Mouse (Mus musculus): ENCODE results near the gene Cse1l.

The Cse1l gene

GRCm38 (mm10) chr2:166903719-166904282, 2.0 kb upstream of the Cse1l start:
- DNase-seq: no peak

DNA sequence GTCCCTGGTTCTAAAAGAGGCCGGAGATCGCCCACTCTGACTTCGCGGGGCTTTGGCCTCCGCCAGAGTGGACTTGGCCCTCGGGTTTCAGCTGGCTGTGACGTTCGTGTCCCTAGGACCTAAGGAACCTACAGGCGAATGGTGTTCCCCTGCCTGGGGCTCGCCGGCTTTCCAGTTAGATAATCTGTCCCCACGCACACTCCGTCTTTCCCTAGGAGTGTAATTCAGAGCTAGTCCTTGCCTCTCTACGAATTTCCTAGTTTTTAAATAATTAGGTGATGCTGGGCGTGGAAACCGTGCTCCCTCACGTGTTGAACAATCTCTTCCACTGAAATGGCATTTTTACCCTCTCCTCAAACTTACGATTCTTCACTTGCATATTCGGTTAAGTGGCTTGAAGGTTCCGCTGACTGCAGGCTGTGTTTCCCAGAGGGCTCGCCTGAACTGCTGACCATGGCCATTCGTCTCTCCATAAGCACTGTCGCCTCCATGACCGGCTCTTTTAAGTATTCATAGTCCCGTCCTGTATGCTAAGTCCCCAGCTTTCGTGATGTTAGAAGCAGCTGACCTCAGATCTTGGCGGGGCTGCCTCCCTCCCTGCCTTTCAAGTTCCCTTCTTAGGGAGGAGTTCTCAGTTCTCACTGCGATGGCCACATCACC, 813 bp downstream of the Cse1l start:
- DNase-seq: no peak

DNA sequence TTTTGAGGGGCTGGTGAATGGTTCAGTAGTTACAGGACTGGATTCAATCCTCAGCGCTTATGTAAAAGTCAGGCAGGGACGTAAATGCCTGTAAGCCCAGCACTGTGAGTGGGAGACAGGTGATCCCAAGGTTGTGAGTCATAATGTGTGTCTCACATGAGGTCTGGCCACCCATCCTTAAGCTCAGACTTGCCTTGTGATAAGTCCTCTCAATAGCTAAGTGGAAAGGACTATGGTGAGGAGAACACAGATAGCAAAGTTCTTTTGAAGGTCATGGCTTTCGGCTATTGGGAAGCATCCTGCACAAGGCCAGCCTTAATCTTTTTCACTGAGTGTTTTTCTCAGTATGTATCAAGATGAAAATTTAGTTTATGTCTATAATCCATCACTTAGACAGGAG, 3.9 kb downstream of the Cse1l start:
- DNase-seq: no peak

- DNase-seq: no peak
Measured at GRCm38 (mm10) chr2:166910536-166910935, 4.7 kb downstream of the Cse1l start.

- DNase-seq: no peak
Measured at GRCm38 (mm10) chr2:166923971-166924370, 18.1 kb downstream of the Cse1l start.

- no peak for DNase-seq
Measured at GRCm38 (mm10) chr2:166933943-166934342, 28.1 kb downstream of the Cse1l start.

GRCm38 (mm10) chr2:166934416-166934815, 28.6 kb downstream of the Cse1l start:
- peak in 1 of 2 experiments; percentile 22 for DNase-seq

DNA sequence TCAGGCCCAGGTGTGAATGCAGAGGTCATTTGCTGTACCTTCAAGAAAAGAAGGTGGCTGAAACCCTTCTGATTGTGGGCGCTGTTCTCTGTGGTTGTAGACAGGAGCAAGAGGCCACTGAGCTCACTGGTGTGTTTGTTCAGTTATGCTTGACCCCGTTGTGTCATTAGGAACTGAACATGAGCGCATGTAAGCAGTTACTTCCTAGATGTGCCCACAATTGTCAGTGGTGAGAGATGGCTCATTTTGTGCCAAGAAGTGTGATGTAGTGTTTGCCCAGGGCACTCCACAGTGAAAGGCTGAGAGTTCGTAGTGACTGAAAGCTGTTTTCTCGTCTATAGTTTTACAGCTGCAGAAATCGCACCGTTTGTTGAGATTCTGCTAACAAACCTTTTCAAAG, 29.7 kb downstream of the Cse1l start:
- DNase-seq: no peak

GRCm38 (mm10) chr2:166936166-166936565, 30.3 kb downstream of the Cse1l start:
- peak in 1 of 2 experiments; percentile 57 for DNase-seq

- DNase-seq: no peak
Measured at GRCm38 (mm10) chr2:166943146-166943545, 37.3 kb downstream of the Cse1l start.

DNA sequence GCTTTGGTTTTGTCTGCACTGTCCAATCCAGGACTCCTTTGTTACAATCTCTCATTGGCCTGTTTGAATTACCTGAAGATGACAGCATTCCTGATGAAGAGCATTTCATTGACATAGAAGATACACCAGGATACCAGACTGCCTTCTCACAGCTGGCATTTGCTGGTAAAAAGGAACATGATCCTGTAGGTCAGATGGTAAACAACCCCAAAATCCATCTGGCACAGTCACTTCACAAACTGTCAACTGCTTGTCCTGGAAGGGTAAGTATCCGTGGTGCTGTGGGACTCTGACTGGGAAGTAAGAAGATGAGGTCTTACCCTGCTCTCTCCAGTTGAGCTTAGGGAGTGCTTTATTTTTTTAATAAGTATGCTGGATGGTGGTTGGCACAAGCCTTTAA, 38.5 kb downstream of the Cse1l start:
- no peak for DNase-seq

- no peak for DNase-seq
Measured at GRCm38 (mm10) chr2:166945456-166945855, 39.6 kb downstream of the Cse1l start.

GRCm38 (mm10) chr2:166948246-166948645, 42.4 kb downstream of the Cse1l start:
- DNase-seq: no peak

- no peak for DNase-seq
Measured at GRCm38 (mm10) chr2:166948936-166949335, 43.1 kb downstream of the Cse1l start.

DNA sequence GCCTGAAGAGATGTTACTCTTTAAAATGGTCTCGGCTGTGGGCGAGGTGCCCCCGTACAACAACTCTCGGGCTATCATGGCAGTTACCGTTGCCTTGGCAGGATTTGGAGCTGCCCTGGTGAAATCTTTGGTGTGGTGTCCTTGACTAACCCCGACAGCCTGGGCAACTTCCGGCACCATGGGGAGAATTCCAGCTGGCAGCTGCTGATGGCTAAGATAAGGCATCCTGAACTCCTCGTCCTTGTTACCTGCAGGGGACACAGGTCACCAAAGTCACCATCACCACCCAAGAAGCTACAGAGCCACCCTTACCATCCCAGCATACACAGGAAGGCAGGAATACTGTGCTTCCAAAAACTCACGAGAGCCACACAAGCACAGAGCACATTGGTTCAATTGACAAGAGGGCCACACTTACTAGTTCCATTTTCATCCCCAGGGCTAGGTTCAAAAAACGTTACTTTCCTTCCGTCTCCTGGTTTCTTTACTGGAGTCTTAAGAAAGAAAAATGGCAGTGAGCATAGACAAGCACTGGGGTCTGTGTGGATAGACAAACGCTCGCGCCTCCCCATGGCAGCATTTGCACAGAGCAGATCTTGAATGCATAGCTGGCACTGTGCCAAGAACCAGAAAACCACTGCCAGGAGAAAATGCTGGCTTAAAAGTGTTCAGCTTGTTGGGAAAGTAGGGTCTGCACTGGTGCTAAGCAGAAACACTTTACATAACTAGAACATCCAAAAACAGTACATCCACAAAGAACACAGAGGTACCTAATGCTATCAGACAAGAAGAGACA, 45.2 kb downstream of the Cse1l start:
- peak; percentile 47 to 56 for DNase-seq

- no peak for DNase-seq
Measured at GRCm38 (mm10) chr2:166952151-166952550, 46.3 kb downstream of the Cse1l start.

DNA sequence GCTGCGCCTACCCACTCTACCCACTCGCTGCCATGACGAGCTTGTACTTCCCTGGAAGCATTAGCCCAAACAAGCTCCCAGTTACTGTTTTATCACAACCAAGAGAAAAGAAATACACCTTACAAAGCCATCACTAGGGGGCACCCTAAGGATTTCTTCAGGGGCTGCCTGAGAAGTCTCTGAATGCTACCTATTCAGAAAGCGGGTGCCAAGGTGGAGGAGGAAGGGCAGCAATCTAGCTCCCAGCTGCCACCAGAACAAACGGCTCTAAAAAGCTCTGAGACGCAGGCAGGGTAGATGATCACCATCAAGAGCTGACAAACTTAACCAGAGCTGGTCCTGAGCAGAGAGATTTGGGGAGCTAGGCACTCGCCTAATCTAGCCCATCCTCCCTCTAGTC, 51.0 kb downstream of the Cse1l start:
- DNase-seq: peak; percentile 55 to 73

DNA sequence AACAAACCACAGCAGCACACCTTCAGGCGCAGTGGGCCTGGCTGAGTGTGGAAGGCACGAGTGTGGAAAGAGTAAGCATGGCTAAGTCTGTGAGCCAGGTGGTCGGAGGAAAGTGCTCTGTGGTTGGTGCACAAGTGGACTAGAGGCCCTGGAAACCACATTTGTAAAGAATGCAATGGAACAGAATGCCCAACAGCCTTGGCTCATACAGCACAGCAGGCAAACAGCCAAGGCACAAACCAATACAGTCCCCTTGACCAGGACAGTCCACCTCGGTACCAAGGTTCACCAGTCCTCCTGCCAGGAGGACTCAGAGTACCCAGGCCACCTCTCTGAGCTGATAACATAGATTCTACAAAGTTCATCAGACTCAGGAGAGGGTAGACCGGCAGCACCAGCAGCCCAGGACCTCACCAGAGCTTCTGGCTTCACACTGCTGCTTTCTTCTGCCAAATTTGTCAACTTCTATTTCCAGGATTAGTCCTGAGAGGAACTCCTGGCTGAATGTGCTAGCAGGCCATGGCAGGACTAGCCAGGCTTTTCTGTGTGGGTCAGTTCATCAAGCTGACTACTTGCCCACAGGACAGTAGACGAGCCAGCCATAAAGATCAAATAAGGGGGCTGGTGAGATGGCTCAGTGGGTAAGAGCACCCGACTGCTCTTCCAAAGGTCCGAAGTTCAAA, 54.9 kb downstream of the Cse1l start:
- DNase-seq: peak; percentile 30 to 39

- DNase-seq: no peak
Measured at GRCm38 (mm10) chr2:166963257-166963656, 57.4 kb downstream of the Cse1l start.

GRCm38 (mm10) chr2:166964773-166965172, 58.9 kb downstream of the Cse1l start:
- DNase-seq: no peak

DNA sequence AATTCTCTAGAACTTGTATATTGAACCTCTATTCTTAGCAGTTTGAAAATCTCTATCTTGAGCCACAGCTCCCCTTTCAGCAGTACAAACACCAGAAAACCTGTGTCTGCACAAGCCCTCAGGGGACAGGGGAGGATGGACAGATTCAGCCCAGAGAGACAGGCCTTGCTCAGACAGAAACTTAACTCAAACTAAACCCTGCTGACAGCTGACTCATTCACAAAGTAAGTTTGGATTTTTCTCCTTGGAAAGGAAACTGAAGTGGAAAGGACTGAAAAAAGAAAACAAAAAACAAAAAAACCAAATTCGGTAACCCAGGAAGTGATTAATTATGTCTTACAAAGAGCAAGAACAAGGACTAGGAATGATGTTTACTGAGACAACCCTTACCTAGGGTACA, 67.3 kb downstream of the Cse1l start:
- DNase-seq: no peak

- DNase-seq: no peak
Measured at GRCm38 (mm10) chr2:166974177-166974872, 68.5 kb downstream of the Cse1l start.

GRCm38 (mm10) chr2:166976356-166976755, 70.5 kb downstream of the Cse1l start:
- DNase-seq: no peak

All from cerebellum, postnatal 36 days (tissue).